Mouse (Mus musculus) monocyte, adult 2 months (primary cell): ENCODE data around the gene Ppm1h.

Experiments
- DNase-seq, 2 experiments: peaks; one replicate each; pipeline ENCODE4 v3.0.0; 2022; ENCODE audit warnings: low spot score in 2 of 2, low read depth in 1 of 2

The Ppm1h gene

DNA sequence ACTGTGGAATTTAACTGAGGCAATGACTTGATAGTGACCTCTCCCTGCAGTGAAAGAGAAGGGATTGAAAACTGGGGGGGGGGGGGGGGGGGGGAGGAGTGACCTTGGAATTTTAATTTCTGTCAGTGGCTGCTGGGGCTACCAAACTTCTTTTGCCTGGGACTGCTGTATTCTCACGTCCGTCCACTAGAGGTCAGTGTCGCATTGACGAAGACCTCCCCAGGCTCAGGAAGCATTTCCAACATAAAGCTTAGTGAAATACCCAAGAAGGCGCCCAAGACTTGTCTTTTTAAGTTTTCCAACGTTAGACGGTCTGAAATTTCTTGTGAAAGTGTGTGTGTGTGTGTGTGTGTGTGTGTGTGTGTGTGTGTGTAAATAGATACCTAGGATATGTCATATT, 125.3 kb downstream of the Ppm1h start:
- peak in 1 of 2 experiments; percentile 37 for DNase-seq

DNA sequence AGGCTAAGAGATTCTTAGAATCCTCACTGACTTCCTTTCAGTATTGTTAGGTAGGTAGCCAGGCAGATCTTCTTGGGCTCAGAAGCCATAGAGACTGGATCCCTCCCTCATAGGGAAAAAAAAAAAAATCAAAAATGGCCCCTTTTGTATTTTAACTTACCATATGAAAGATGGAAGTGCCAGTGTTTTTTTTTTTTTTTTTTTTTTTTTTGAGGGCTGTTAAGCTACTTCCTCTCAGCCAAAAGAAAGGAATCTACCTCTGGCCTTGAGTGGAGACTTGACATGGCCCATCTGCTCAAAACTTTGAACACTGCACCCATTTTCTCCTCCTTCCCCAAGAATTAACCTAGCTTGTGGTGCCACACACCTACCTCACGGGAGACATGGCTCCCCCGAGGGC, 127.3 kb downstream of the Ppm1h start:
- no peak for DNase-seq

DNA sequence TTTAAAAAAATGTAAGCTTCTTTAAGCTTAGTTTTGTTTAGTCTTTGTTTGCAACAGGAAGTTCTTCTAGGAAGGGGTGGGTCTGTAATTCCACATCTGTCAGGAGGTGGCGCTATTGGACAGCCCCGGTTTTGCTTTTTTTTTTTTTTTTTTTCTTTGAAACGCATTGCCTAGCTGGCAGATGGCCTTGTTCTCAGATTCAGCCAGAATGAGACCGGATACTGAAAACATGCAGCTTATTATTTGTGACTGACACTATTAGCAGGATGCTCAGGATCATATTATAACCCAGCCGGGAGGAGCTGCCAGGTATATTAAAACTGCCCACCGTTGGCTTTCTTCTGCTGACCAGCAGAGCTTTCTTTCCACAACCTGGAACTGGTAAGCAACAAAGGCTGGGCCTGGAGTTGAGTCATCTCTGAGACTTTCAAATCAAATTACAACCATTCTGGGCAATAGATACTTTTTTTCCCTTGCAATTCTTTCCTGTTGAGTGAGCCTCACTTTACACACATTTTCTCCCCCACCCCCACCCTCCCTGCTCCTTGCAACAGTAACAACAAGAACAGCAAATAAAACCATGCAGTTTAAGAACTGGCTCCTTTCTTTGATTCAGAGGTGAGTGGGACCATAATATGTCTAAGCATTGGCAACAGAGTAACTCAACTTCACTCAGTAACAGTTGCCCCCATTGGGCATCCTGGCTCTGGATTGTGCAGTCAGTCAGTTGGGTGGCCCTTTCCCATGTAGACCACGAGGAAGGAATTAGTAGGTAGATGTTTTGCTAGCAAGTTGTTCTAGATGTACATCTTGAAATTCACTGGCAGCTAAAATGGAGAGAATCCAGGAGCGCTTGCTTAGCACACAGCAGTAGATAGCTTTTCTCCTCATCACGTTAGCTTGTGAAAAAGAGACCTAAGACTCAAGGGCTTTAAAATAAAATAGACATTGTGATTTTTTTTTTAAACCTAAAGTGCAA, 128.9 kb downstream of the Ppm1h start:
- DNase-seq, result peak; percentile 29 to 50

DNA sequence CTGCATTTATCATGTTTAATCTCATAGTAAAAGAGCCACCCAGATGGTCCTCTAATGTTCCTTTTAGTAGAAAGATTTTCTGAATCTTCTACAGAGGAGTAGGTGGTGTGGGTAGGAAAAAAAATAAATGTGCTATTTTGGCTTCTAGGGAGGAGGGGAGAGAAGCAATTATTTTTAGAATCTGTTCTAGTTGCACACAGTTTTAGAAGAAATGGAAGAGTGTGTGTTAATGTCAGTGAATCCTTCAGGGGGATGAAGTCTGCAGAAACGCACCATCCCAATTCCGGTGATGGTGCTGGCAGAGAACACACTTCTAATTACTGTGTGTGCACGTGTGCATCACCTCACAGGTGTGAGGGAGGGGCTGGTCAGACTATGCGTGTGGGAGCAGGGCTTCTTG, 129.6 kb downstream of the Ppm1h start:
- DNase-seq, result no peak

DNA sequence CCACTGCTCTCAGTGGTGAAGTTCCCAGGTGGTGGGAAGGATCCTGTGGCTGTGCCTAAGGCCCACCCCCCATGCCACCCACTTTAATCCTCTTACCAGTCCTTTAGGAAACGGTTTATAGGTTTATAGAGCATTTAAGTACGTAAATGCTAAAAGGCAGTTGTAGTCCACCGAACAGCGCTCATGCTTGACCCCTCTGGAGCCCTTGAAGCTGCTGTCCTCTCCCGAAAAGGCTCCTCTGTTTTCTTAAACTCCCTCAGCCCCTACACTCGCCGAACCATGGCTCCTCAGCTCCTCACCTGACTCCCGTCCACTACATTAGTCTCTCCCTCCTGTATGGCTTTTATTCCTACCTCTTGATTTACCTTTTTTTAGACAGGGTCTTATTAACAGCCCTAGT, 131.3 kb downstream of the Ppm1h start:
- DNase-seq, result no peak

DNA sequence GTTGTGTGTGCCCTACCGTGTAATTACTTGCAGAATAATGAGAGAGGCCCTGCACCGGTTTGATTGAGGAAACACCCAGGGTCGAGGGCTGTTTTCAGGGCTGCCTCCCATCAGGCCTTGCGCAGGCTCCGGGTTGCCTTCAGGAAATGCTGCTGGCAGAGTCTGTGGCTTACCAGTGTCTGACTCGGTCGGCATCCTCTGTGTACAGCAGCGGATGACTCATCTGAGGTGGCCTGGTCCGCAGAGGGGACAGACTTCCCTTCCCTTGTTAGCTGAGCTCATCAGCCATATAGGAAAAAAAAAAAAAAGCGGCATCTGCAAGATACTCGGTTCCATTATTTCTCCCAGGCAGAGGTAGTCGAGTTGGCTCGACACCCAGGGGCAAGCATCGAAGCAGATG, 136.5 kb downstream of the Ppm1h start:
- DNase-seq, result peak; percentile 56 to 73

DNA sequence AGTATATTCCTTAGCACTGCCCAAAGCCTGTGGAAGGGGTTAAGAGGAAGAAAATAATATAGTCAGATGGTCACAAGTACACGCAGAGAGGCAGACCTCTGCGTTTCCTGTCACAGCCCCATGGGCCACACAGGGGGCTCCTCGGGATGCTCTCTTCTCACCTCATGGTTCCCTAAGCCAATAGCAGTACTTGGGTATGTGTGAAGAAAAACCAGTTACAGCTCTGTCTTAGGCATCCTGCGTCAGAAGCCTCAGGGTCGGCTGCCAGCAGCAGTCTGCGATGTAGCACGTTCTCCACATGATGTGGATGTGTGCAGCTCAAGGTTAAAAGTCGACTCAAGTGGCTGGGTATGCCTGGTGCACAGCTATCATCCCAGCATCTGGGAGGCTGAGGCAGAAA, 139.2 kb downstream of the Ppm1h start:
- no peak for DNase-seq

DNA sequence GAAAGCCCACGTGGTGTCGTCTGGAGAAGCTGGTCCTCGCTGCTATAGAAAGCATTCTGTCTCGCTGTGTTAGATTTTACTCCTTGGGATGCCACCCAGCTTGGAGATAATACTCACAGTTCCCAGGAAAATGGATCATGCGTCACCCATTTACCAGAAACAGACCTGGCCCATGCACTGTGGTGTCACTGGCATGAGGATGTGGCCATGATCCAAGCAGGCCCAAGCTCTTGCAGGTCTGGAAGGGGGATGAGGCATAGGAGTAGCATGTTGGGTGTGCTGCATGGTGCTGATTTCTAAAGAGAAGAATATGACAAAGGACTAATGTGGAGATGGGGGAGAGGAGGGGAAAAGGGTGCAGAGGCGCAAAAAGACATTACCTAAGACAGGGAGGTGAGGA, 141.2 kb downstream of the Ppm1h start:
- no peak for DNase-seq

DNA sequence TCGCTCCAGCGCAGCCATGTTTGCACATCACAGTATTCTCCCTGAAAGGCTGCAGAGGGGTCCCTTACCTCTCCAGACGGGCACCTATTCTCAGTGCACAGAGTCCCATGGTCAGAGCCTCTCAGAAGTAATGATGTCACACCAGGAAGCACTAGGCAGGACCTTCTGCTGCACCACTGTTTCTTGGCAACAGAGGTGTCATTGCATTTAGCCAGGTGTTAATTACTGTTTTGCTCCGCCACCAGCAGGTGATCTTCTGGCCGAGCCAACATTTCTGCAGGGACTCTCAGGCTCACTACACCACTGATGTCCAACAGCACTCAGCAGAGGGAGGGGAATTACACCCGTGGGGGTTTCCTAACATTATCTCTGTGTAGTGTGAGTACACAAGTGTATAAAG, 143.0 kb downstream of the Ppm1h start:
- DNase-seq, result no peak

DNA sequence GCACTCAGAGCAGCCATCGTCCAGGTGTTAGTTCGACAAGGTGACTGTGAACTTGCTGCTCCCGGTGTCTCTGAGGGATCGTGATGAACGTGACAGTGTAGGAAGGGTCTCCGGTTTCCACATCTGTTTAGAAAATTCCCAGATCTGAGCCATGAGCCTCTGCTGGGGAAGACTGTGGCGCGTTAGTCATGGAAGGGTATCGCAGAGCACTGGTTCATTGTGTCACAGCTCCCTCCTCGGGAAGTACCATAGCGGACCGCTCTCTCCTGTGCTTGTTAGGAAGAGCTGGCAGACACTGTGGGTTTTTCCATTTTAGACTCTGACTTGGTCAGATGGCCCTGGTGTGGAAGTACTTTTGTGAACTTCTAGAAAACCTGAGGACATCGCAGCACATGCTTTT, 145.1 kb downstream of the Ppm1h start:
- DNase-seq, result no peak

DNA sequence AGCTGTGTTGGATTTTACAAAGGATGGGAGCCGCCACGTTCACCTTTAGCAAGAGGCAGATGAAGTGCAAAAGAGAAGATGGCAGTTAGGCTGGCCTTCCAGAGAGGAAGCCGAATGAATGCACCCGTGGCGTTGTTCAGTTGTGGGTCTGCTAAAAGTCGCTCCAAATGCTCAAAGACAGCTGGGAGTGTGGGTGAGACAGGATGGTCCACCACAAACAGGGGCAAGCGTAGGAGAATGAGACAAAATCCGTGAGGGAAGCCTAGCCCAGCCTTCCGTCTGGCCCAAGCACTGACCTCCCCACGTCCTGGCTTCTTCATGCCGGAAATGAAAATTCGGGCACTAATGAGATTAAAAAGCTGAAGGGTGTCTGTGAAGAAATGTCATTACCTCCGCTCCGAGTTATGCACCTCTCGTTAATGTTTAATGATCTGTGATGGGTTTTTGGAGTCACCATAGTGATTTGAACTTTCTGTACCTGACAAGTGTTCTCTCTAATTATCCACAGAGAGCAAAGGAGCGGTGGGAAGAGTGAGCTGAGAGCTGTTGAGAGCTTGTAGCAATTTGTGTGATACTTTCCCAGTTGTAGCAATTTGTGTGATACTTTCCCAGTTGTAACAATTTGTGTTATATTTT, 148.3 kb downstream of the Ppm1h start:
- no peak for DNase-seq

DNA sequence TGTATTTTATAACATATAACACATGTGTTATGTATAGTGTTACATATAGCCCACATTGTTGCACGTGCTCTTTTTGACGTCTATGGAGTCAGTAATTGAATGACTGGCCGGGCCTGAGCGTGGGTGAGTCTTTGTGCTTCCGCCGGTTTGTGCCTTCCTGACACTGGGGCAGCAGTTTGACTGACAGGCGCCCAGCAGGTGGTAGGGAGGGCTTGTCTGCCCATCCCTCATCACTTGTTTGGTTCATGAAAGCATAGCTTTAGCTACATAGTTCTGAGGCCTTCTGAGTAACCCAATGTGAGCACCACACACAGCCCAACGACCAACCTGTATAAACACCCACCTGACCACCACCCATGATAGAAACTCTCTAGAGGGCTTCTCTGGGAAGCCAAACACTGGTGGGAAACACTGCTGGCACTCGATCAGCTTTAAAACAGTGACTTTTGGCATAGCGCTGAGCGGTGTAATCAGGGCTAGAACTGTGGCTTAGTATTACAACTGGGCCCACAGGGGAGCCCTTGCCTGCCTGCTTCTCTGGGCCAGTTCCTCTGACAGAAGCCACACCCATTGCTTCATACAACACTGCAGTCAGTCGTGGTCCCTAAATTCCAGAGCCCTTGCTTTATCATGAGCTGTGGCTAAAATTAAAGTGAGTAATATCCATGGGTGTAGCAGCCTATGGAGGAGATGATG, 149.3 kb downstream of the Ppm1h start:
- DNase-seq, result no peak

DNA sequence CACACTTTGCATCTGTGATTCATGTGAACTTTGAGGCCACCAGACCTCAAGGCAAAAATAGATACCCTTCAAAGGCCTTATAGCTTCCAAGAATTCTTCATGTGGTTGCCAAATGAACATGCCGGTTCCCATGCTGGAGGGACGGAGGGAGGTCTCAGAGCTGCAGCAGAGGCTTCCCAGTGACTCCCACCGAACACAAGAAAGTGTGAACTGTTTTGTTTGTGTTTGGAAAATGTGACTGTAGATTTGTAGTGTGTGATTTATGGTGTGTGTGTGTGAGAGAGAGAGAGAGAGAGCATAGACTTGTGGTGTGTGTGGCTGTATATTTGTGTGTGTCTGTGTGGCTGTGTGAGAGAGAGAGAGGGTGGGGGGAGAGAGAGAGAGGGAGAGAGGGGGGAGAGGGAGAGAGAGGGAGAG, 151.2 kb downstream of the Ppm1h start:
- no peak for DNase-seq

DNA sequence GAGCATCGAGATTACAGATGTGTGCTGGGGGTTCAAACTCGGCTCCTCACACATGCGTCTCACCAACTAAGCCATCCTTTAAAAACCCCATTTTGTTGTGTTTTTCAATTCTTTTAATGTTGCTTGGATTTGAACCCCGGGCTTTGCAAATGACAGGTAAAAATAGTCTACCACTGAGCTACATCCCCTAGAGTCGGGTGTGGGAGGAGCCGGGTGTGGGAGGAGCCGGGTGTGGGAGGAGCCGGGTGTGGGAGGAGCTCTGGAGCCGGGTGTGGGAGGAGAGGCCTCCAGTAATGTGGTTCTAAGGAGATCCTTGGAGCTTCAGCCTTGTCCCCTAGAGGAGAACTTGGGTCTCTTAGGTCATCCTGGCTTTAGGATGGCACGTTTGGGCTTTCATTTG, 152.1 kb downstream of the Ppm1h start:
- no peak for DNase-seq

DNA sequence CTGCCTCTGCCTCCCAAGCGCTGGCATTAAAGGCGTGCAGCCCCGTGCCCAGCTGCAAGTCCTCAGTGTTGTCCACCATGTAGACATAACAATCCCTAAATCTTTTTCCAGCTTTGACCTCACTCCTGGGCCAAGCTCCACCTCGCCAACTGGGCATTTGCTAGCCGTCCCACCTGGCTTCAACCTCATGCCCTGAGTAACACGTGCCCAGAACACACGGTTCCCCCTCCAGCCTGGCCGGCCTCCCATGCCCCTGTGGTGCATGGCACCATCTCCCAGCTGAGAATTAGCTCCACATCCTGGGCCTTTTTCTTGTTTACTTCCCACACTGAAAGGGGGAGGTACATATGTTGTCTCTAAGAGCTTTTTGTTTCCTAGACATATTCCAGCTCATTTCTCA, 163.5 kb downstream of the Ppm1h start:
- DNase-seq, result no peak

DNA sequence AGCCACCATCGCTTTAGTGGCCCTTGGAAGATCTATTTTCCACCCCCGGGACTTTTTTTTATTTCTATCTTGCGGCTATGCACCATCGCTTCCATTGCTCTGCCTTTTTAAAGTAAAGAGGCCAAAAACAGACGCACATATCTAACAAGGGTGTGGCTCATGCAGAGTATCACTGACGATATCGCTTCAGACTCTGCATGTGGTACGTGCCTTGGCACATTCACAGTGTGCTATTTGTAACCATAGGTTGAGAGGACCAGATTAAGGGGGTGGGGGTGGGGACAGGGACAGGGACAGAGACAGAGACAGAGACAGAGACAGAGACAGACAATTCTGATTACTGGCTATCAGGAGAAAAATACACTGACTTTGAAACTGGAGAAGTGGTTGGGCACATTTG, 164.4 kb downstream of the Ppm1h start:
- no peak for DNase-seq

DNA sequence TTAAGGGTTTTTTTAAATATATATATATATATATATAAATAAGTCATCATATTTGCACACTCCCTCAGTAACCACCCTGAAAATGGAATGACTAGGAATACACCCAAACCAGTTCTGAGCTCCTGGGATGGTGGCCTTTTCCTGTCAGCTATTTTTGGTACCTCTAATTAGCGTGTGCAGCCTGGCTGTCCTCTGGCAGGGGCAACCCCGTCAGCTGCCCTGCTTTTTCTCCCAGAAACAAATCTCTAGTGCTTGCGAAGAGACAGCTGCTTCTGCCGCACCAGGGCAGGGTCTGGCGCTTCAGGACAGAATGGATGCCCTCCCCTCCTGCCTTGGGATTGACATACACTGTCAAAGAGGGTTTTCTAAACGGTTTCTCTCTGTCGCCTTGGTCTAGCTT, 166.9 kb downstream of the Ppm1h start:
- no peak for DNase-seq

DNA sequence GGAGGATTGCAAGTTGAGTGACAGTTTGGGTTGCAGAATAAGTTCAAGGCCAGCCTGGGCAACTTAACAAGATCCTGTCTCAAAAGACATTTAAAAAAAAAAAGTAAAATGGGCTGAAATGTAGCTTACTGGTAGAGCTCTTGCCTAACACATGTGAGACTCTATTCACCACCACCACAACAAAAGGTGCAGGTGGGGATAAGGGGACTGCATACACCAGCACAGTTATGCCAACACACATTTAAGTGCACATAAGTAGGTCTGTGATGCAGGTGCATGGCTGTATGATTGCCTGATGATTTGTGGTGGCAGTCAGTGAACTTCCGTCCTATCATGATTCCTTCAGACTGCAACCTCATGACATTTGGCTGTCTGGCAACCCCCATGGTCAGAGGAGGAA, 167.9 kb downstream of the Ppm1h start:
- no peak for DNase-seq

DNA sequence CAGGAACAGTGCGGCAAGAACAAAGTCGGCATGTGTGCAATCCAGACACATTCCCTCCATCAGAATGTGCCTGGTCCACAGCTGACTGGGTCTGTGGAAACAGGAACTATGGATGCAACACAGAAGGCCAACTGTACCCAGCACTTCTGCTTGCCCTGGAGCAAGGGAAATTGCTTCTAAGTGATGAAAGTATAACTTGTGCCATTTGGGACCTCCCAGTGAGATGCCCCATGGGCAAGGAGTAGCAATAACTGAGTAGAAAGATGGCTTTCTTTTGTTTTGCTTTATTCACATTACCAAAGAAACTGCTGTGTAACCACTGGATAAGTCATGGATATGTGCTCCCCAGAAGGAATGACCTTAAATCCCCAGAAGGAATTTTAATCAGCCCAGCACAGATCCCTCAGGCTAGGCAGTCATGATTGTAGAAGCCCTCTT, 169.5 kb downstream of the Ppm1h start:
- no peak for DNase-seq

DNA sequence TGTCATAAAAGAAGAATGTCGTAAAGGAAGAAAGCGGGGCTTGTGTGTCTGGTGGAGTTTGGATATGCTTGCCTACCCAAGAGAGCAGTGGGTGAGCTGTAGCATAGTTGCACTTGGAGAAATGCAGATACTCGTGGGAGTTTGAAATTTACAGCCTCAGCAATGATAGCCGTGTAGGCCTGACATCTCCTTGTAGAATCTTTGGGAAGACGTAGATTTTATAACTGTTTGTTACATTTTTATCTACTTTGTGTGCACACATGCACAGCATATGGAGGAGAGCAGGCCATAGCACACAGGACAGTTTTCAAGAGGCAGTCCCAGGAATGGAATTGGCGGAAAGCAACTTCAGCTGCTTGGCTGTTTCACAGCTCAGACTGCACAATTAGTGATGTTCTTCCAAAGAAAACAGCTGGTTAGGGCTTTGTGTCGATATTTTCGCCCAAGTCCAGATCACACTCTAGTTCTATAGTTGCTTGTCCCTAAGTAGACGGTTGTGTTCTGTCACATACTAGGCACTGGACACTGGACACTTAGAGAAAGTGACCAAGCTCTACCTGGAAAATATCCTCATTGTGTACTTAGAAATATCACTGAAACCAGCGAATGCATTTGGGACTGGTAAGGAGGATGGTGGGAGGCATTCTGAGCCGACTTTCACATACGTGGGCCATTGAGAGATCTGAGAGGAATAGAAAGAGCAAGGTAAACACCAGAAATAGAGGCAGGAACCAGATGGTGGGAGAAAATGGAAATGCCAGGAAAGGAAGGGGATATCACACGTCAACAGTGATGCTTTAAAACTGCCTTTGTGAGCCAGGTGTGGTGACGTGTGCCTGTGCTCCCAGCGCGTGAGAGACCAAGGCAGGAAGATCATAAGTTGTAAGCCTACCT, 173.0 kb downstream of the Ppm1h start:
- no peak for DNase-seq

DNA sequence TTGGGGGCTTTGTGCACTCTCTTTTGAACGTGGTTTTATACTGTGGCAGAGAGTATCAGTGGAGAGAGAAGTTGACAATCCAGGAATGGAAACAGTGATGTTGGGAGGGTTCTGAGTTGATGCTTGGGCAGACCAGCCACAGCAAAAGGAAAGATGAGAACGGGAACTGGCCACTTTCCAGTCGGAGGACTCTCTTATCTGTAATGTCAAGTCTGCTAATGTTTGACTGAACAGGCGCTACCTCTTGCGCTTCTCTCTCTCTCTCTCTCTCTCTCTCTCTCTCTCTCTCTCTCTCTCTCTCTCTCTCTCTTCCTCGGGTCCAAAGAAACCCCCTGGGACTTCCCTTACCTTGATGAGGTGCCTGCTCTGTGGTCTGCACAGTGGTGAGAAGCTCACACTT, 176.0 kb downstream of the Ppm1h start:
- DNase-seq, result no peak
